Mouse (Mus musculus) right cerebral cortex, postnatal 4 days (tissue): Measurements from ENCODE around the gene Gan.

Experiments
- DNase-seq: peaks from one replicate; pipeline ENCODE4 v3.0.0-alpha.2; 2022

Gan gene

GRCm38 (mm10) chr8:117159031-117159430 is 1.1 kb downstream of the Gan start:
- no peak for DNase-seq

DNA sequence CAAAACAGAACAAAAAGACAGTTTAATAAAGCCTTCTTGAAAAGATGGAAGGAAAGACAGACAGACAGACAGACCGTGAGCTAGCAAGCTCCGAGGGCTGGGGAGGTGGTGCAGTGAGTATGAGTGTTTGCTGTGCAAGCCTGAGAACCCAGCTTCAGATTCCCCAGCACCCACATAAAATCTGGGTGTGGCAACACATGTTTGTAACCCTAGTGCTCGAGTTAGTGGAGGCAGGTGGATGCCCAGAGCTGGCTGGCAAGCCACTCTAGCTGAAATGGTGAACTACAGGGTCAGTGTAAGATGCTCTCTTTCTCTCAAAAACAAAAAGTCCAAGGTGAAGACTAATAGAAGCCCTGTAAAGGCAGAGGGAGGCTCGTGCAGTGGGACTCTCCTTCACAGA is 7.0 kb downstream of the Gan start:
- no peak for DNase-seq

DNA sequence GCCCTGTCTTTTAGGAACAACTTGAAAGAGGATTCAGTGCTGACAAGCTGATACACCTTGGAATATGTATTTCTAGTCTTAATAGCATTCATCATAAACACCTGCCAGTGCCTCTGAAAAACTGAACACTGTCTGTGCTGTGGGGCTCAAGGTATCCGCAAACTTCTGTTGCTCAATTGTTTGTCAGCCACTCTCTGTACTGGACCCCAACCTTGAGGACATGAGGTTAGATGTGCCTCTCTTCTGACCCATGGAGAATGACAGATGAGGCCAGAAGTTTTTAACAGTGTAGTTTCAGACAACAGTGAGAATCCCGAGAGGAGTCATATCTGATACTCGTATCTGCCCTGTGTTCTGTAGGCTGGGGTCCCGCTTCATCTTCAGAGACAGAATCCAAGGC is 7.6 kb downstream of the Gan start:
- DNase-seq: no peak

DNA sequence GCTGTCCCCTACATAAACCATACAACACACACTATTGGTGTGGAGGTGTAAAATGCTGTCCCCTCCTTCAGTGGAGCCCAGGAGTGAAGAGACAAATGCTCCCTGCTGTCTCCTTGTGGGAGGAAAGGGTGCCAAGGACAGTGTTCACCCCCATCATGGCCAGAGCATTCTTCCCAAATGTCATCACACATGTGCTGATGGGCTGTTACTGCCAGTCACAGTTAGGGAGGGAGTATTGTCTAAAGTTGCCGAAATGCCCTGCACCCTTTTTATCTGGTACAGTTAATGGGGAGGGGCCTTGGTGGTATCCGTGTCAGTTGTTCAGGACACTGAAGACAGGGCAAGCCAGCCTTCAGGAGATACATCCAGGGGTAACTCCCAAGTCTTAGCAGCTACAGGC is 8.6 kb downstream of the Gan start:
- DNase-seq: no peak

DNA sequence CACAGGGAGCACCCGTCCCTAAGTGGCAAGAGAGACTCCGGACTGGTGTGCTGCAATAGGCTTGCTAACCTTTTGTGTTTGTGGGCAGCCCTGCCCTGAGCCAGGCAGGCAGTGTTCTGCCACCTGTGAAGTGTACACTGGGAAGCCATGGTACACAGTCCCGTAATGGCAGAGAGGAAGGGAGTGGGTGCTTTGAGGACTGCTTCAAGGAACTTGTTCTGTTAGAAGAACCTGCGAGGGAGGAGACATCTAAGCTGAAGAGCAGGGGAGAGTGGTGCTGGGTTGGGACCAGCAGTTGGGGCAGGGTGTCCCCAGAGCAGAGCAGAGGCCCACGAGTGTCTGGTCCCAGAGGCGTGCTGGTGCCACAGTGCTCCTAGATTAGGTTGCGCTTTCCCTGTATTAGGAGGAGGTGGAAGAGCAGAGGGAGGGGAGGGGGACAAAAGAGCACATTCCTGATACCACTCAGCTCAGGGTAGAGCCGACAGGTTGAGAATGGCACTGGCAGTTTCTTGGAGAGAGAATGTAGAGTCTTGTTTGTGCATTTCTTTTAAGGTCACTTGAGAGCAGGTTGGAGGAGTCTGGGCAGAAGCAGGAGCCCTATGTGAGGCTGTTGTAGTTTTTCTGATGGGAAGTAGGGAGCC is 9.4 kb downstream of the Gan start:
- no peak for DNase-seq

DNA sequence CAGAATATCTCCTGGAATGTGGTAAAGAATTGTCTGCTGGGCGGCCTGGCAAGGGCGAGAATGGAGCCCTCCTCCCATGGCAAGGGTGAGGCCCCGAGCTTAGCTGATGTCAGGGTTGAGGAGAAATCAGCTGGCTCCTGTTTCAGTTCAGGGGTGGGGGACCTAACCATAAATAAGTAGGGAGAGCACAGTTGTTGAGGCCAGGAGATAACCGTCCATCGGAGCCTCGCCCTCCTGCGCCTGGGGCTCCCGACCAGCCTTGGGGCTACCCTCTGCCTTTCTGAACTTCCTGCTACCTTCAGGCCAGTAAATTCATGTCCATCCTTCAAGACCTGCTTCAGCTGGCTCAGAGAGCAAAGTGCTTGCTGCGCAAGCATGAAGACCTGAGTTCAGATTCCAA is 10.4 kb downstream of the Gan start:
- no peak for DNase-seq

GRCm38 (mm10) chr8:117171826-117172225 is 13.9 kb downstream of the Gan start:
- DNase-seq: no peak

DNA sequence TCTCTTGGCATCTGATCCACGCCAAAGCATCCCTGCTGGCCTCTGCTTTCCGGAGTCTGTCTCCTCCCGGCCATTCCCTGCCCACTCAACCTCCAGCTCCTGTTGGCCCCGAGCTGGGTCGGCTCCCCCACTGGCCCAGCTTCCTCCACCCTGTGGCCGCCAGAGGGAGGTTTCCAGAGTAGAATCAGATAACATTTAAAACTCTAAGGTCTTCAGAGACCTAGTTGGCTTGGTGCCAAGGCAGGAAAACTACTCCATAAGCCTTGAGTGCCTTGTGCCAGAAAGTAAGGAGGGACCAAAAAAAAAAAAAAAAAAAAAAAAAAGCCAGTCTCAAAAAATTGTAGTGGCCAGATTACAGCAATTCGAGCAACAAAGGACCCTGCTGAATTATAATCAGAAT is 15.0 kb downstream of the Gan start:
- DNase-seq: no peak

GRCm38 (mm10) chr8:117173690-117174089 is 15.8 kb downstream of the Gan start:
- no peak for DNase-seq

- no peak for DNase-seq
Observed at GRCm38 (mm10) chr8:117174536-117174935, 16.6 kb downstream of the Gan start.

GRCm38 (mm10) chr8:117176308-117176707 is 18.4 kb downstream of the Gan start:
- no peak for DNase-seq

GRCm38 (mm10) chr8:117177236-117177635 is 19.3 kb downstream of the Gan start:
- DNase-seq: no peak

GRCm38 (mm10) chr8:117178039-117178438 is 20.1 kb downstream of the Gan start:
- no peak for DNase-seq

DNA sequence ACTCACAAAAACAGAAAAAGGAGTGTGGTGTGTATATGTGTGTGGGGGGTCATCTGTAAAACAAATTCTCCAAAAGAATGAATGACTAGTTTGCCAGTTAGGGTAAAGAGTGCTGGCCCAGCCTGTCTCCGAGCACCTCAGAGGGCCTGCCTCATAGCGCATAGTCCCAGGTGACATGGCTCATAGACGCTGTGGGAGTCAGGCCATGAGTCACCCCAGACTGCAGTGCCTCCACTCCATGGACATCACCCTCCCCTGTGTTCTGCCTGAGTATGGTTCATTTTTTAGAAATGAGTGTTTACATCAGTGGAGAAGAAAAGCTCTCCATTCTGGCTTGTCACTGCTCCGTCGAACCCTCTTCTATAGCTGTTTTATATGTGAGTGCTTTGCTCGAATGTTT is 20.7 kb downstream of the Gan start:
- no peak for DNase-seq

DNA sequence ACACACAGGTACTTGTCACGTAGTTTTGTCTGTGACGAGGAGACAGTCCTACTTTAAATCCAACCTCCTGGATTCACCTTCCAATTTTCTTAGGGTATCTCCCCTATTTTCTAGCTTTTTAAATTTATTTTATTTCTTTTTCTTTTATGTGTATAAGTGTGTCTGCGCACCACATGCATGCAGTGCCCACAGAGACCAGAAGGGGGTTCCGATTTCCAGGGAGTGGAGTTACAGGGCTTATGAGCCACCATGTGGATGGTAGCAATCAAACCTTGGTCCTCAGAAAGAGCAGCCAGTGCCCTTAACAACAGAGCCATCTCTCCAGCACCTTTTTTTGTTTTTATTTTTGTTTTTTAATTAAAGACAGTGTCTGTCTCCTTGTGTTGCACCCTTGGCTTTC is 24.8 kb downstream of the Gan start:
- DNase-seq: no peak

DNA sequence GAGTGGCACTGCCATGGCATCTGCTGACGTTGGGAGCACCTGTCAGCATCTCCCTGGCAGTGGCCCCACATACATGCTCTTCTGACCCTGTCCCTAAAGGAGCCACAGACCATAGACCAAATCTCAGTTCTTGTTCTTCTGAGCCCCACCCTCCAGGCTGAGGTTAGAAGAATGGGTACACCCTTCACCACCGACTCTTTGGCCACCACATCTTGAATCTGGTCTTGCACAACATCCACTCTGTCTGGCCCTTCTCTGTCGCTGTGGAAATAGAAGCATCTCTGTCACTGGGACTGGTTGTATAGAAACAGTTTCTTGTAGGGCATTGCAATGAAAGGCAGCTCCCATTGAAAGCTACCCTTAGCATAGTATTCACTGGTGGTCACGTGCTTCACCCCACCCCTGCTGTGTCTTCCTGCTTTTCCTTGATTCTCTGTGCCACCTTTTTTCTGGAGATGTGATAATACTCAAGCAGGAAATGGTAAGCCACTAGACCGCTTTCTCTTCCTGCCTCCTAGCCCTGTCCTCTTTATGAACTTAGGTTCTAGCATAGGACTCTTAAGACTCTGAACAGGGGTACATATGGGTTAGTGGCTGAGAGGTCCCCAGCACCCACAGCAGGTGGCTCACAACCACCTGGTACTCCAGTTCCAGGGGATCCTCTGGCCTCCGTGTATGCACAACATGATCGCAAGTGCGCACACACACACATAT is 25.9 kb downstream of the Gan start:
- no peak for DNase-seq

DNA sequence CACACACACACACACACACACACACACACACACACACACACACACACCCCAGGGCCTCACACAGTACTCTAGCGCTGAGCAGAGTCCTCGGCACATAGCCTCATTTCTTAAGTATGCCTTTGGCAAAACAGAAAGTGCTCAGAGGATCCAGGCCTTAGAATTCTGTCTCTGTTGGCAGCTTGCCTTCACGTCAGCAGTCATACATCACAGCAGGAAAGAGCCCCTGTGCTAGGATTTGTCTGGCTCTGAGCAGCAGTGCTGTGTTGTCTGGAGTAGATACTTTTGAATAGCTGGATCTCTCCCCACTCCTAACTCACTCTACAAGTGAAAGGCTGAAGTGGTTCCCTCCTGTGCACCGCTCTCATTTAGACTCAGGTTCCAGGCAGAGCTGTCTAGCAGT is 36.4 kb downstream of the Gan start:
- peak; percentile 31 for DNase-seq

DNA sequence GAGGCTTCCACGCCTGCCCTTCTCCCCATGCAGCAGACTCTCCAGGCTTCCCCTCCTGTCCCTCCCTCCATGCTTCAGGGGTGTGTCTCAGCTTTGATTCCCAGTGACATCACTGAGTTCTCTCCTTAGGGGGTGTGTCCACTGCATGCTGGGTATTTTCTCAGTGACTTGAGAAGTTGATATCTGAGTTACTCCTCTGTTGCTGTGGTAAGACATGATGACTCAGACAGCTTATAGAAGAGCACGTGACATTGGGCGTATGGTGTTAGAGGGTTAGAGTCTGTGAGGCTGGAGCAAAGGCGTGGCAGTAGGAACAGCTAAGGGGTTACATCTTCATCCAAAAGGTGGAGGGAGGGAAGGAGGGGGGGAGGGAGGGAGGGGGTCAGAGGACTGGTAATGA is 38.7 kb downstream of the Gan start:
- no peak for DNase-seq

GRCm38 (mm10) chr8:117197551-117197950 is 39.6 kb downstream of the Gan start:
- DNase-seq: no peak

DNA sequence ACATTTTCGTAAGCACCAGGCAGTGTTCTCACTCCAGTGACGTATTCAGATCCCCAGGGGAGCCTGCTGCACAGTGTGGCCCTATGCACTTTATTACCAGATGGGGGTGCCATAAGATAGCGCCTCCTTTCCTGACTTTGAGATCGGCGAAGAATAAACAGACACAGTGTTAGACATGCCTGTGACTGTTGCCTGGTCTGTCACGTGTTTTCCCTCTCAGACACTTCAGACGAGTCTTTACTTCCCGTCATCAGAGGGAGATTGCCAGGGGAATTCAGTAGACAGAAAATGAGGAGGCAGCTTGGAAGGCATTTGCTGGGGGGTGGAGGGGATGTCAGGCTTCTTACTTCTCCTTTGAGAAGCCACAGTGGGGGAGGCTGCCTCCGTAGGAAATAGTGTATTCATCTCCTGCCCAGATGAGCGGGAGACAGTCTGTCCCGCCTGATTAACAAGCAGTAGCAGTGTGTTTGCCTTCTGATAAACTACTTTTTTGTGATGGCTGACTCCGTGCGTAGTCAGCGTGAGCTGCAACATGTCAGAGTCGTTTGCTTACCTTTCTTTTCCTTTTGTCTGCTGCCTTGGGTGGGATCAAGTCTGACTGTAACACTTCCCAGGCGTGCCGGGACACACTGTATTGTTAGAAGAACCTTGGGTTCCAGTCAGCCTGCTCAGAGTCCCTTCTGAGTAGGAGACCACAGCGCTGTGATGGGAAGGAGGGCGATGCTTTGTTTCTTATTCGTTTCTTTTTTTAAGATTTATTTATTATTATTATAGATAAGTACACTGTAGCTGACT is 40.4 kb downstream of the Gan start:
- DNase-seq: peak; percentile 21

DNA sequence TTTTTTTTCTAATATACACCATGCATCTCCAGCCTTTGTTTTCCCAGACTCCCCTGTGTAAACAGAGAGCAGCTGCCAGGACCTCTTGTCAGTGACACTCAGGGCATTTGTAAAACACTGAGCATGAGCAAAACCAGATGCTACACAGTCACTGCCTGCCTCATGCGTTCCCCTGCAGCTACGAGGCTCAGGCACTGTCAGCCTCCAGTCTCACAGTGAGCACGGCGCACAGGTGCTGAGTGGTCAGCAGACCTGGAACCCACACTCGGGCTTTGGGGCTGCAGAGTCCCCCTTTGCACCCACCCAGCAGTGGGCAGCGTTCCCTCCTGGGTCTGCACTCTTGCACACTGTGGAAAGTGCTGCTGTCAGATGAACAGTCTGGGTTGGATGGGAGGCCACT is 41.7 kb downstream of the Gan start:
- DNase-seq: no peak

DNA sequence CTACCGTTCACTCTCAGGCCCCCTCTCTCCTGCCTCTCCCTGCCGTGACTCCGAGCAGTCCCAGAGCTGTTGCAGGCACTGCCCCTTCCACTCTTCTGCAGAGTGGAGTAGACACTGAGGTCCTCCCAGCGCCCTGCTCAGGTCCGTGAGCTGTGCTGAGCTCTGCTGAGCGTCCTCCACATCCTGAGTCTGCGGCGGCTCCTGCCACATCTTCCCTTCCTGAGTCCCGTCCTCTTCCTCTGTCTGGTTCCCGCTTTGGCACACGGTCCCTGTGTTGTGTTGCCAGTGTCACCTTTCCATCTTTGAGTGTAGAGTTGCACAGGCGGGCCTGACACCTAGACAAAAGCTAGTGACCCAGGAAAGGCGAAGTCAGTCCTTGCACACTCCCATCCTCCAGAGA is 42.4 kb downstream of the Gan start:
- DNase-seq: no peak

- no peak for DNase-seq
Observed at GRCm38 (mm10) chr8:117200803-117201202, 42.9 kb downstream of the Gan start.
